Mouse (Mus musculus) erythroblast, adult 5-6 weeks (primary cell): ENCODE measurements around the gene Ppp1r1a. TPM values are rescaled to one million over a fixed set of nuclear protein-coding genes. Genes with fewer than 3 reads are reported as not detected.

ENCODE experiments used
- ATAC-seq: replicated peaks from 2 replicates; pipeline ENCODE4 v1.8.0; 2016; ENCODE audit warnings: moderate number of reproducible peaks, mild to moderate bottlenecking, moderate TSS enrichment, inconsistent platforms; ENCODE audit not compliant: poor library complexity, low FRiP score, severe bottlenecking
- total RNA-seq, 2 experiments: library from RNA; stranded (forward) in 1 of 2; stranded (reverse) in 1 of 2; fragments of 150-400 nt in 1 of 2; fragments of 200-764, 138-1000 nt in 1 of 2; gene quantifications; 2 replicates each; pipeline versions ENCODE4 v1.2.3 to v1.2.4; 2015 to 2017; ENCODE audit warnings: low replicate concordance in 2 of 2

Ppp1r1a gene
- total RNA-seq, 2 experiments from 2014 or later: not detected

DNA sequence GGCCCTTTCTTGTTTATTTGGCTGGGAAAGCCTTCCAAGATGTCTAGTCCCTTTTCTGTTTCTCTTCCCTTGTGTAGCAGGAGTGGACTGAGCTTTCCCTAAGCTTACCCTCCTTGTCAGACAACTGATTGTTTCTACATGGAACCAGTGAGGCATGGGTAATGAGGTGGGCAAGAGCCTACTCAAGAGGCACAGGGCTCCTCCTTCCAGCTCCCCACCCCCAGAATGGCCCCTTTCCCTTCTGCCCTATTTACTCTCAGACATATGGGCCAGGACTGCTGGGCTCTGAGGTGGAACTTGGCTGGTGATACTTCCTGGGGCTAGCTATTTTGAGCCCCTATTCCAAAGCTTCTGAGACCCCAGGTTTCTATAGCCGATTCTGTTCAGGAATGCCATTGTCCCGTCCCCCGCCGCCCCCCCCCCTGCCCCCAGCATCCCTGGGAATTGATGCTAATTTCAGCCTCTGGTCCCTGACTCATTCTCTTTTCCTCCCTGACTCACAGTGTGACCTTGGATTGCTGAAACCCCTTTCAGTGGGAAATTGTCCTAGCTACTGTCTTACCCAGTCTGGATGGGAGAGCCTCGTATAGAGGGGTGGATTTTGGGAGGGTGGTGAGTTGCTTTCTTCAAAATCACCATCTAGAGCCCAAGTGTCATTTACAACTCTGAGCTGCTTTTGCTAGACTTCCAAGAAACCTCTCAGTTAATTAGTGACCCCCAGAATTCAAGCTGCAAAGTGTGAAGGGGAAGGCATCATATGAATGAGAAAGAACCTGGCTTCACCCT lies 19.0 kb downstream of the Ppp1r1a start:
- no peak for ATAC-seq

DNA sequence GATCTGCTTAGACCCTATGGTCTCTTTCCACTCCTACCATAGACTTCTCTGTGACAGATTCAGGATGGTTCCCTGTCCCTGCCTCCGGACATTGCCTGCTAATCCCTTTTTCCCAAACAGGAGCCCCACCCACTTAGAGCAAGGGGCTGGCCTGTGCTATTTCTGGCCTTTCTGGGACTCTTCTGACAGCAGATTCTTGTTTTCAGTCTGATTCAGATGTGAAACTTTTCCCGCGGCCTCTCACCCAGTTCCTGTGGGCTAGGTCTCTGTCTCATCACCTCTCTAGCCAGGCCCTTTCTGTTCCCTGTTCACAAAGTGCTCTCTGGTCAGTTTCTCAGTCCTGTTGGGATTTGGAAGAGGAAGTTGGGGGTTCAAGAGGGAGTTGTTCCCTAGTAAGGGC lies 22.9 kb downstream of the Ppp1r1a start:
- ATAC-seq: no peak

DNA sequence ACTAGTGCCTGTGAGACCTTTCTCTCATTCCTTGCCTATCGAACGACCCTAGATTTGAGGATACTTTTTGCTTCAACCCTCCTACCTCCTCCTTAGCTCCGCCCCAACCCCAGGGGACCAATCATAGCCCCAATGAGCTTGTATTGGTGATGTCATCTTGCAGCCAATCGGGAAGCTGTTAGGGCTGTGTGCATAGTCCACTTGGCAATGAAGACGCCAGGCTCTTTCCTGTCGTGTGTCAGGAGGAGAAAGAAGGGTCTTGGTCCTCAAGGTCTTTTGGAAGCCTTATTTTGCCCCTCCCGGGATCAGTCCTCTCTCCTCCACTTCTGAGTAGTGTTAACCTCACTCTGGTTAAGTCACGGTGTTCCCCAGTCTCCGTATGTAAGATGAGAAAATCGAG lies 23.7 kb downstream of the Ppp1r1a start:
- no peak for ATAC-seq

DNA sequence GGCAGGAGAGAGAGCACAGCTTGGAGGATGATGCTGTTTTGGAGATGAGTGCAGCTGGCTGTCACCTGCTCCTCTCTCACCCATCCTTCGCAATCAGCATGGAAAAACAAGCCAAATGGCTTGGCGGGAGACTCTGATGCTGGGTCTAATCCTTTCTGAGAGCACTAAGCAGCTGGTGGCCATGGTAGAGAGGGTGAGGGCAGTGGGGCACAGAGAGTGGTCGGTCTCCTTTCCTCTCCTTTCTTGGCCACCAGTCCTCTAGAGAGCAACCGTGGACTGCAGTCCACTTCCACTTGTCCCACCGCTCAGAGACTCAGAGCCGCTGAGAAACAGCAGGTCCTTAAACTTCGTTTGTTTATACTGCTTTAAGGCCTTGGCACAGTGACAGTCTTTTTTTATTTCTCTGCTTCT lies 24.2 kb downstream of the Ppp1r1a start:
- no peak for ATAC-seq

DNA sequence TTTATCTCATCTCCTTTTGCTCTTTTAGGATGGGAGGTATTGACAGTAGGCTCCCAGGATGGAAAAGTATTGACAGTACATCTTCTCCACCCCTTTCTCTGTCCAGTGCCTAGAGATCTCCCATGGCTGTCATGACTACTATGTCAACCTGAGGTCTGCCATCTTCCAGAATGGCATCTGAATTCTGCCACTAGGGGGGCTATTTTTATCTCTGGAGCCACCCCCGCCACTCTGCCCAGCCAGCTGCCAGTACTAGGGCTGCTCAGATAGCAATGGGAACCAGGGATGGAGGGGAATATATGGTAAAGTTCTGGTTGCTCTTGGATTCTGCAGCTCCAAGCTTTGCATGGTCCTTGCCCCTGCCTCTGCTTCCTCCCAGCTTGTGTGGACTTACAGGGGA lies 26.2 kb downstream of the Ppp1r1a start:
- no peak for ATAC-seq

DNA sequence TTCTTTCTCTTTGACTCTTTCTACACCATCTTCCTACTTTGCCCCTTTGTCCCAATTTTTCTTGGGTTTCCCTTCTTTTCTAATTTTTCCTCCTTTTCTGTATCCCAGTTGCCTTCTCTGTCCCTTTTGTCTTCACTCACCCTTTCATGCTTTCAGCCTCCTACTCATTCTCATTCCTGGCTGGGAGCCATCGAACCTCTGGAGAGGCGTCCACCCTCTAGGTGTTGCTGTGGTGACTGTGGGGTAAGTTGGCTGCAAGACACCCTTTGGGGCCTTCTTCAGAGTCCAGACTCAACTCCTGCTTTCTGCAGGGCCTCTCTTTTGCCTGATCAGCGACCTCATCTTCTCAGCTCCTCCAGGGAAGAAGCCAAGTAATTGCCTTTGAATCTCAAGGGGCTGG lies 28.5 kb downstream of the Ppp1r1a start:
- ATAC-seq: no peak

DNA sequence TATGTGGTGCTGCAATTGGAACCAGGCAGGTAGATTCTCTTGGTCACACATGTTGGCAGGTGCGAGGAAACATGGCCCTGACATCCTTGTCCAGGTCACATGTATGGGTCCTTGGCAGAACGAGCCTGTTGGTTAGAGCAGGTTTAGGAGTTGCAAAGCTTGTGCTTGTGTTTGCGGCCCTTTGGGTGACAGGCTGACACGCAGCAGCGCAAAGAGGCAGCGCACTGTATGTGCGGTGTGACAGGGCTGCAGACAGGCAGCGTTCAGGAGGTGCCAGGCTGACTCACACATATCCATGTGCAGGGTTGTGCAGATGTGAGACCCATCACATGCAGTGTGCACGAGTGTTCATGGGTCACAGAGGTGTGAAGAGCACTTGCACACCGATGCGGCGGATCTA lies 34.1 kb downstream of the Ppp1r1a start:
- ATAC-seq: no peak

DNA sequence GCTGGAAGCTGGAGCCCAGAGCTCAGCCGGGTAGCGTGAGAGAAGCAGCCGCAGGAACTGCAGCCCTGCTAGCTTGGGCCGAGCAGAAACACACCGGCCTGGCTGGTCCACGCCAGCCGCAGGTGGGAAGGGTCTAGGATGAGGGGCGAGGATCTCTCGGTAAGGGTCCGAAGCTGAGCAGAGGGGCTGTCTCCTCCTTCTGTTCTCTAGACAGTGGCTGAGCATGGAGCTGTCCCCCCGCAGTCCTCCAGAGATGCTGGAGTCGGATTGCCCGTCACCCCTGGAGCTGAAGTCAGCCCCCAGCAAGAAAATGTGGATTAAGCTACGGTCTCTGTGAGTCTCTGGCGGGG lies 34.6 kb downstream of the Ppp1r1a start:
- no peak for ATAC-seq

DNA sequence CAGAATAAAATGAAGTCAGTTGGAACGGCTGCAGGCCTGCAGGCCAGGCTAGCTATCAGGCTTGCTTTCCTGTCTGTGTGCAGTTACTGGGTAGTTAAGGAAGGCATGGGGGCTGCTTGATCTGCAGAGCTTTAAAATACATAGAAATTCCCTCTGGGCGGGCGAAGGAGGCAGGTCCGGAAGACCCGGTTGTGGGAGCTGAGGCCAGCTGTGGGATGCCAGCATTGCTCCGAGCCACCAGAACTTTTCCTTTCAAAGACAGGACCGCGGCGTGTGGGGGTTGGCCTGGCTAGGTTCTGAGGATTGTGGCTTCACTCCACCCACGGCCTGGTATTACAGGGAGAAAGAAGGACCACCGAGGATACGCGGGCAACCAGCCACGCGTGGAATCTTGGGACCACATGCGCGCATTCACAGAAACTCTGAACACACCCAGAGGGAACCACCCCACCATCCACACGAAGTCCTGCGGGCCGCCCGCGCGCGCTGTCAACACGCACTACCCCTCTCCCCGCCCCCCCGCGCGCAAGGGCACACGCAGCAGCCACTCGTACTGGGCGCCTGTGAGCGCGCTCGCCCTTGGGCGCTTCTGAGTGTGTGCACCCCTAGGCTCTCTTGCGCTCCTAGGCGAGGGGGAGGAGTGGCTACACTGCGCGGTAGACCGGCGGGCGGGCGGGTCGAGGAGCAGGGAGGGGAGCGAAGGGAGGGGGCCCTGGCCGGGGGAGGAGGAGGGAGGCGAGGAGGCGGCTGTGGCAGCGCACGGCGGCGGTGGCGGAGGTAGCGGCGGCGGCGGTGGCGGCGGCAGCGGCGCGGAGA lies 35.2 kb downstream of the Ppp1r1a start, which contains the start of gene Pde1b:
Pde1b (plus strand) TSS at position 600 of the 816 bp plus-strand sequence.
- no peak for ATAC-seq

DNA sequence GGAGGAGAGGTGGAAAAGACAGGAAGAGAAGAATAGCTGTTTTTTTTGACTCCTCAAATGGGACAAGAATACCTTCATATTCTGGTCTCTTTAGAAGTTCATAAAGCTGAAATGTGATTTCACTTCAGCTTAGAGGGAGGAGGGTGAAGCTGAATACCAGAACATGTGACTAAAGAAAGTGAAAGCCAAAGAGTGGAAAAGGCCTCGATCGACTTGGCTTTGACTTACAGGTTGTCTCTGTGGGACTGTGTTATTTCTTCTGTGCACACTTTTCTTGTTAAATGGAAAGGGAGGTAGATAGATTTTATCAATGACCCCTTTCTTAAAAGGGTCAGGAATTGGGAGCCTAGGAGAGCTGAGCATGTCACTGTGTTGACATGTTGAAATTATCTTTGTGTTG lies 36.6 kb downstream of the Ppp1r1a start:
- no peak for ATAC-seq

DNA sequence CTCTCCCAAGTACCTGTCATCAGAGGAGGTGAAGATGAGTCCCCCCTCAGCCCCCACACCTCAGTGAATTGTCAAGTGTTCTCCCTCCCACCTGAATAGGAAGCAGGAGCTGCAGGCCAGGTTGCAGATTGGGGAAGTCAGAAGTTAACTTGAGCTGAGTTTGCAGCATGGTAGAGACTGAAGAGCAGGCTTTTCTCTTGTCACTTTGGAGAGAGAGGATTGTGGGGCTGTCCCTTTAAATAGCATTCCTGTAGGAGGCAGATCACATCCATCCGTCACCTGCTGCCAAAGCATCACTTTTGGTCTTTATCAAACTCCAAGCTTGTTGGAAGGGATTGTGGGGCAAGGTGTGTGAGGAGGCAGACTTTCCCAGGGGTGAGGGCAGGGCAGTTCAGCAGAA lies 37.1 kb downstream of the Ppp1r1a start:
- no peak for ATAC-seq

DNA sequence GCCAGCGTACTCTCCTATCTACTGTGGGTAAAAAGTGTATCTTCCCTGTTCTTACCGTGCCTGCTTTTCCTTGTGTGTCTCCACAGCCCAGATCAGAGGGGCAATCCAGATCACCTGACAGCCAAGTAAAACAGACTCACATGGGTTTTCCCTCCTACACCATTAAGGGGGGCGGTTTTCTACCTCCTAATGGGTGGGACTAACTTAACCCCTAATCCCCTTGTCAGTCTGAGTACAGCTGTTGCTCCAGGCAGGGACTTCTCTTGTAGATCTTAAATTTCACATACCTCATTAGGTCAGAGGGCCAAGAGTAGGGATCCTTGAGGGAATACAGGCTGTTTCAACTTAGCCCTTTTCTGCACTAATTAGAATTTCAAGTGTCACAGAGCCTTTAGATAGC lies 39.6 kb downstream of the Ppp1r1a start:
- ATAC-seq: no peak

DNA sequence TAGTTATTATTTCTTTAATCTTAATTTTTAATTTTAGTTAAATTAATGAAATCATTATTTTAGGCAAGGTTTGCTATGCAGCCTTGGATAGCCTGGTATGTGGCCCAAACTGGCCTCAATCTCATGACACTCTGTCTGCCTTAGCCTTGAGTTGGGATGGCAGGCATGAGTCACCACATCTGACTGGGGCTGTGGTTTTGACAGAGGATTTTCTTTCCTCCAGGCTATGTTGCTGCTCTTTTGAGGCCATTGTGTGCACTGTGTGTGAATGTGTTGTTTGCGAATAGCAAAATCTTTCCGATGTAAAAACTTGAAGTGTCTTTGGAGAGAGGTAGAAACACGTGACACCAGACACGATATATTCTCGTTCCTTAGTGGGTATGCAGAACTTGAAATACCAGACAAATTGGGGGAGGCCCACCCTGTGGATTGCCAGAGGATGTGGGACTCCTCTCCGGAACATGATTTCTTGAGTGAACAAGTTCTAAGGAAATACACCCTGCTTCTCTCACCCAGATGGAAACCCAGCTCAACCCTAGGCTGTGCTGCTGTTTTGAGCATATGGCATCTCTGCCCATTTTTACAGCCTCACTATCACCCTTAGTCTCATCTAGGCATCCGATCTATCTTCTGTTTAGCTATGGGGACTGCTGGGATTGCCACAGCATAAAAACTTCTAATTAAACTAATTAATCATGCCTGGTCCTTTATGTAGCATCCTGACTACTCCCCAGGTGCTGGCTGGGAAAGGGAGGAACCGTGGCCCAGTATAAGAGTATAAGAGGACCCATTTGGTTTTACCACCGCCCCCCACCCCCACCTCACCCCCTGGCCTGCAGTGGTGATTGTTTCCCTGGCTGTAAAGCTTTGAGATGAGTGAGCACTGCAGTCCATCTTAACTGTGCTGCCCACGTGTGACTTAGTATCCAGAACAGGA lies 41.3 kb downstream of the Ppp1r1a start:
- no peak for ATAC-seq

DNA sequence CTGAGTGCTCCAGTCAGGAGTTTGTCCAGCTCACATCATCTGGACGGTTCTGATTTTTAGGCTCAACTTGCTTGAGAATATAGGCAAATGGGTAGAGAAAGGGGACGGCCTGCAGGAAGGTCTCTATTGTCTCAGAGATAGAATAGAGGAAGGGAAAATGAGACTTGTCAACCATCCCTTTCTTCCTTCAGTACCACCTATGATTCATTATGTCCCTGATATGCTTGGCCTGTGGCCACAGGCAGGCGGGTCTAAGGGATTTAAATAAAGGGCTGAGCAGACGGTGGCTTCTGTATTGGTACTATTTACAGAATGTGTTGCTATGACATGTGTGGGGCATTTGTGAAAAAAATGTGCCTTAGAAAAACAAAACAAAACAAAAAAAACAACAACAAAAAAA lies 49.5 kb downstream of the Ppp1r1a start:
- no peak for ATAC-seq

DNA sequence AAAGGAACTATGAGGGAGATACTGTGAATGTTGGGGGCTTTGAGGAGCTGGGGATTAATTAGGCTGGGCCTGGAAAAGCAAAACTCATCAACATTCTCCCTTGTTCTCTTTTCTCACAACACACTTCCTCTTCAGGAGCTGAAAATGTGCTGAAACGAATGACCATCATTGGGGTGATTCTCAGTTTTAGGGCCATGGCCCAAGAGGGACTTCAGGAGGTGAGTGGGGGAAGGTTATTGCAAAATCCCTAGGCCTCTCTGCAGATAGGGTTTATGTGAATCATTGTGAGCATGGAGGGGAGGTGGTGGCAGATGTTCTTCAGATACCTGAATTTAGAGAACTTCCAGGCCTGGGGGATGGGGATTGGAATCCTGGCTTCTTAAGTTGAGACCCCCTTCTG lies 51.1 kb downstream of the Ppp1r1a start:
- ATAC-seq: no peak

DNA sequence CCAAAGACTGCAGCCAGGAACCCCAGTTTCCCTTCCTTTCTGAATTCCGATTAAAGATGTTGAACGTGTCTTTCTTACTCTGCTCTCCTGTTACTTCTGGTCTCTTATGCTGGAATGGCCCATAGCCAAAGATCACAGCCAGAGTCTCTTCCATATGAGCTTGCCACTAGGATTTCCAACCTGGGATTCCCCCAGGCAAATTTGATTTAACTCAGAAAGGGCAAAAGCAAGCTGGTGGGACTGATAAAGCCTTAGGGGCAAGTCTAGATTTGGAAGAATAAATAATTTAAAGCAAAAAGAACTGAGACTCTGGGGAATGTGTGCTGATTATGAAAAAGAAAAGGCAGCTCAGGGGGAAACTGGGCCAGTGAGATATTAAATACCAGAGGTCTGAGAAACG lies 52.7 kb downstream of the Ppp1r1a start:
- ATAC-seq: no peak

DNA sequence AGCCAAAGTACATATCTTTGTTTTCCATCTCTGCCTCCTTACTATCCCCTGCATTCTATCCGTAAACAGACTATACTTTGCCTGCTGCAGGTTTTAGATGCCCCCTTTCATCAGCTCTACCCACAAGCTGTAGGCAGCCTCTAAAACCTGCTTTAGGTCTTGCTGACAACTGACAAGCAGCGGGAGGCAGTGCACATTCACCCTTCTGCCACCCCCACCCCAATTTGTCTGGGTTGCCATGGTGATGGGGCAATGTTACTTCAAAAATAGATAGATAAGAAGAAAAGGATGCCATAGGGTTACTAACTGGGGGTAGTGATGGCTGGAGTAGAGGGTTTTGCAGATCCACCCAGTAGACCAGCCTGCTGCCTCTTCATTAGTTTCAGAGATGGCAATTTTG lies 53.3 kb downstream of the Ppp1r1a start:
- no peak for ATAC-seq

DNA sequence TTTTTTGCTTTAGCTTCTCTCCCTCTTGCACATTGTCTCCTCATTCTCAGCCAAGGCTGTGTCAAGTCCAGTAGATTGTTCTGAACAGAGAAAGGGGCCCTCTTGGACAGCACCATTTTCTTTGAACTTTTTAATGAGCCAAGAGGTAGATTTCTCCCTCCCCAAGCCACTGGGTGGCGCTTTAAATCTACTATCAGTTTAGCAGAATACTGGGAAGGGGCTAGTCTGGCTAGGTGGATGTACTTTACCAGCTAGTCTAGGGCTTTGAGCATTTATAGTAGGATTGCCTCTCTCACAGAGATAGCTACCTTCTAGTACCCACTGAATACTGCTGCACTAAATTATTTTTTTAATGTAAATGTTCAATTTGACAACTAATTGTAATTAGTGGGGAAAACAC lies 55.3 kb downstream of the Ppp1r1a start:
- no peak for ATAC-seq
